Mouse (Mus musculus) intestine, embryonic 16.5 days (tissue): ENCODE measurements around the gene Acbd3. TPM values are rescaled to one million over a fixed set of nuclear protein-coding genes. Genes with fewer than 3 reads are reported as not detected.

Source experiments
- ATAC-seq: fragments of 200-750 bp; cut with Nextera tagmentation; 2 replicates; pipeline ENCODE4 v1.8.0; 2017; ENCODE audit warnings: moderate TSS enrichment, moderate library complexity
- H3K27ac ChIP-seq: fragments of 300-500 bp; sonication (generic); 2 replicates; pipeline ENCODE4 v1.5.1; 2014; ENCODE audit warnings: mild to moderate bottlenecking, low read length
- H3K27me3 ChIP-seq: fragments of 300-500 bp; sonication (generic); replicated peaks from 2 replicates; pipeline ENCODE4 v1.6.1; 2014; ENCODE audit warnings: low read length, control low read depth, mixed read lengths; ENCODE audit not compliant: control insufficient read depth, insufficient read depth
- H3K36me3 ChIP-seq: fragments of 300-500 bp; sonication (generic); 2 replicates; pipeline ENCODE4 v1.6.1; 2014; ENCODE audit warnings: low read length, control low read depth; ENCODE audit not compliant: control insufficient read depth, insufficient read depth
- H3K4me1 ChIP-seq: fragments of 300-500 bp; sonication (generic); 2 replicates; pipeline ENCODE4 v1.6.1; 2014; ENCODE audit warnings: low read length, control low read depth, mixed read lengths; ENCODE audit not compliant: control insufficient read depth, insufficient read depth
- H3K4me2 ChIP-seq: fragments of 300-500 bp; sonication (generic); 2 replicates; pipeline ENCODE4 v1.6.1; 2014; ENCODE audit warnings: low read depth, low read length, control low read depth
- H3K4me3 ChIP-seq: fragments of 300-500 bp; sonication (generic); 2 replicates; pipeline ENCODE4 v1.5.1; 2014; ENCODE audit warnings: mild to moderate bottlenecking, low read length
- H3K9ac ChIP-seq: fragments of 300-500 bp; sonication (generic); 2 replicates; pipeline ENCODE4 v1.6.1; 2014; ENCODE audit warnings: low read depth, low read length
- H3K9me3 ChIP-seq: fragments of 300-500 bp; sonication (generic); 2 replicates; pipeline ENCODE4 v1.6.1; 2016; ENCODE audit warnings: low read length, control low read depth; ENCODE audit not compliant: control insufficient read depth
- WGBS: fragments of 180-500 bp; shearing (Covaris S2); extraction: QIAGEN DNeasy Blood & Tissue Kit; methylation state at CpG from one replicate; pipeline ENCODE4 v1.1.7; 2014; 5-methylcytosine and 5-hydroxymethylcytosine counted together
- polyA plus RNA-seq: library from polyadenylated mRNA; unstranded; fragments of >200 nt; fragmentation: Nextera tagmentation; extraction: Ambion mirVana; gene quantifications from 2 replicates; pipeline ENCODE4 v1.2.1, GENCODE M21; 2015

Acbd3 gene
- polyA plus RNA-seq, 1 experiment from 2014 or later = 17.1 TPM

GRCm38 (mm10) chr1:180767541-180768333 lies 41.9 kb downstream of the Acbd3 start:
- peak; percentile 44 for ATAC-seq
- H3K27me3 ChIP-seq = no peaks in the 10 kb centered on the region; the same call in 1 of the 2 replicates
- H3K9me3 ChIP-seq = no peaks in the 10 kb centered on the region
- no peaks in the 10 kb centered on the region for H3K36me3 ChIP-seq
- H3K9ac ChIP-seq = peak overlapping the region; percentile 77
- peak overlapping the region; percentile 58 for H3K4me3 ChIP-seq
- H3K4me2 ChIP-seq = peak overlapping the region; percentile 85
- peaks cover 18% of the 10 kb centered on the region for H3K4me1 ChIP-seq
- H3K27ac ChIP-seq = peak overlapping the region; percentile 67
- WGBS = 15% methylated on average over 10 of the region's 10 CpGs

DNA sequence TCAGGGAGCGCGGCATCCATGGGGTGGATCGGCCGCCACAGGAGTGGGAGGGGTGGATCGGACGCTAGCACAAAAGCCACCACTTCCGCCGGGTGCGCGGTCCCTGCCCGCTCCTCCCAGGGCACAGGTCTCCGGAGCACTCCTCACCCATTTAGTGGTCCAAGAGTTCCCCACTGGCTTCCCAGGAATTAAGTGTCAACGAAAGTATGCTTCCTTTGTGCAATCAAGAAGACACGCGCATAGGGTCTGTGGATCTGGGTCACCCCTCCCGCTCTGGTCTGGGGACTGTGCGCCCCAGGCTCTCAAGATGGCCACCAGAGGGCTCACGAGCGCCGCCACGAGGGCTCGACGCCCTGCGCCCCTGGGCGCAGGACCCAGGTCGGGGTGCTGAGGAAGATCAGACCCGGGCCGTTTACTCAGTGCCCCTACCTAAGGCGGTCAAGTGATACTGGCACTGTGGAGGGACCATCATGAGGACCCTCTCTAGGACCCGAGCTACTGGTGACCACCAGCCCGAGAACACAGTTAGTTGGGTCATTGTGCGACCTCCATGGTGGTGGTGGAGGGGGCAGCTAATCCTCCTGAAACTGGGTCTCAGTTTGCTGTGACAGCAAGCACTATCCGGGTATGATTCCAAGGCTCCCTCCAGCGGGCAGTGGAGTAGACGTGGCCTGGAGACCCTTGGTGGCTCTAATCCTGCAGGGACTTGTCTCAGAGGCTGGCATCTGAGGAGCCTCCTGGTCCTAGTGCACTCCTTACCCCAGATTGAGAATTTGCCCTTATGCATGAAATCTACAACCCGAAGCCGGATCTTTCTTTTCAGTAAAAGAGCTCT lies 42.7 kb downstream of the Acbd3 start:
- Histone ChIP-seq H3K4me2 (peak overlapping the region; percentile 85), H3K9me3 (no peaks in the 10 kb centered on the region), H3K27ac (peak overlapping the region; percentile 67), H3K36me3 (no peaks in the 10 kb centered on the region), H3K27me3 (no peaks in the 10 kb centered on the region; the same call in 1 of the 2 replicates), H3K9ac (peak overlapping the region; percentile 77), H3K4me3 (peak overlapping the region; percentile 58), H3K4me1 (peaks cover 11% of the 10 kb centered on the region)
- WGBS = 4% methylated on average over 37 of the region's 37 CpGs
- peak; percentile 92 for ATAC-seq

GRCm38 (mm10) chr1:180771306-180771705 lies 45.5 kb downstream of the Acbd3 start:
- no peaks in the 10 kb centered on the region for H3K36me3 ChIP-seq
- H3K27ac ChIP-seq = no peak overlapping the region
- H3K9me3 ChIP-seq = no peaks in the 10 kb centered on the region; the same call in 1 of the 2 replicates
- no peak overlapping the region for H3K9ac ChIP-seq
- H3K4me3 ChIP-seq = no peak overlapping the region
- WGBS = 79% methylated on average over 5 of the region's 5 CpGs
- peaks cover 20% of the 10 kb centered on the region for H3K4me1 ChIP-seq
- H3K27me3 ChIP-seq = no peaks in the 10 kb centered on the region
- H3K4me2 ChIP-seq = no peak overlapping the region
- no peak for ATAC-seq

- H3K4me2 ChIP-seq = no peak overlapping the region
- H3K27ac ChIP-seq = no peak overlapping the region
- peaks cover 24% of the 10 kb centered on the region for H3K4me1 ChIP-seq
- no peak overlapping the region for H3K9ac ChIP-seq
- no peaks in the 10 kb centered on the region for H3K36me3 ChIP-seq
- no peak overlapping the region for H3K4me3 ChIP-seq
- no peaks in the 10 kb centered on the region; the same call in 1 of the 2 replicates for H3K9me3 ChIP-seq
- WGBS = 67% methylated on average over 4 of the region's 4 CpGs
- ATAC-seq = no peak
- no peaks in the 10 kb centered on the region for H3K27me3 ChIP-seq
Observed at GRCm38 (mm10) chr1:180771722-180772121, 45.9 kb downstream of the Acbd3 start.

DNA sequence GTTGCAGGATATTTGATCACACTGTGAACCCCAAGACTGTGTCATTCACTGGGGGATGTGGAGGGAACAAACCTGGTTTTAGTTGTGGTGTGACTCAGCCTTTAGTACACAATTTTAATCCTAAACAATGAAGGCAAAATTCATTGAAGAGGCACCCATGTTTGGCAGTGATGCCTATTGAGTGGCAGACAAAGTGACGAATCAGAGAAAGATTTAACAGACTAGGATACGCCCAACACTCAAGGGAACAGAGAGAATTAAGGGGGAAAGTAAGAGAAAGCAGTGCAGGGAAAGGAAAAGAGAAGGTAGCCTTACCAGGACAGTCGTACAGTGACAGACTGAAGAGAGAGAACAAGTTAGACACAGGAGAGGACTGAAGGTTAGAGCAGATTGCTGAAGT lies 46.4 kb downstream of the Acbd3 start:
- Histone ChIP-seq H3K4me3 (no peak overlapping the region), H3K4me2 (no peak overlapping the region), H3K27ac (no peak overlapping the region), H3K27me3 (no peaks in the 10 kb centered on the region), H3K4me1 (peaks cover 22% of the 10 kb centered on the region), H3K9ac (no peak overlapping the region), H3K36me3 (no peaks in the 10 kb centered on the region), H3K9me3 (no peaks in the 10 kb centered on the region; the same call in 1 of the 2 replicates)
- no peak for ATAC-seq
- WGBS = 92% methylated on average over 3 of the region's 3 CpGs

DNA sequence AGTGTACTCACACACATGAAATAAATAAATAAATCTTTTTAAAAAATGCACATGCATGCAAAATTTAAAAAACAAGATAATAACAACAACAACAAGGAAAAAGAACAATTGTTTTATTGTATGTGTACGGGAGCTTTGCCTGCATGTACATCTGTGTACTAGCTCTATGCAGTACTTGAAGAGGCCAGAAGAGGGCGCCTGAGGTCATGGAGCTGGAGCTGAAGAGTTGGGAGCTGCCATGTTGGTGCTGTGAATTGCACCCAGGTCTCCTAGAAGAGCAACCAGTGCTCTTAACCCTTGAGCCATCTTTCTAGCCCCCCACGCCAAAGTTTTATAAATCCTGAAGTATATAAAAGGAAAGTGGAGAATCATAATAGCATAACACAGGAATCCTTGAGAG lies 48.8 kb downstream of the Acbd3 start:
- WGBS = 59% methylated on average over 3 of the region's 3 CpGs
- no peaks in the 10 kb centered on the region for H3K36me3 ChIP-seq
- no peak overlapping the region for H3K4me2 ChIP-seq
- ATAC-seq = no peak
- H3K27me3 ChIP-seq = no peaks in the 10 kb centered on the region
- no peak overlapping the region for H3K4me3 ChIP-seq
- H3K4me1 ChIP-seq = peaks cover 16% of the 10 kb centered on the region
- H3K27ac ChIP-seq = no peak overlapping the region
- H3K9me3 ChIP-seq = no peaks in the 10 kb centered on the region; the same call in 1 of the 2 replicates
- H3K9ac ChIP-seq = no peak overlapping the region

- H3K9me3 ChIP-seq = no peaks in the 10 kb centered on the region; the same call in 1 of the 2 replicates
- no peak overlapping the region for H3K9ac ChIP-seq
- no peak overlapping the region for H3K4me2 ChIP-seq
- H3K36me3 ChIP-seq = no peaks in the 10 kb centered on the region
- 71% methylated on average over 10 of the region's 10 CpGs for WGBS
- H3K27me3 ChIP-seq = no peaks in the 10 kb centered on the region
- no peak for ATAC-seq
- no peak overlapping the region for H3K4me3 ChIP-seq
- H3K27ac ChIP-seq = no peak overlapping the region
- H3K4me1 ChIP-seq = peaks cover 16% of the 10 kb centered on the region
Observed at GRCm38 (mm10) chr1:180775317-180775716, 49.5 kb downstream of the Acbd3 start.

DNA sequence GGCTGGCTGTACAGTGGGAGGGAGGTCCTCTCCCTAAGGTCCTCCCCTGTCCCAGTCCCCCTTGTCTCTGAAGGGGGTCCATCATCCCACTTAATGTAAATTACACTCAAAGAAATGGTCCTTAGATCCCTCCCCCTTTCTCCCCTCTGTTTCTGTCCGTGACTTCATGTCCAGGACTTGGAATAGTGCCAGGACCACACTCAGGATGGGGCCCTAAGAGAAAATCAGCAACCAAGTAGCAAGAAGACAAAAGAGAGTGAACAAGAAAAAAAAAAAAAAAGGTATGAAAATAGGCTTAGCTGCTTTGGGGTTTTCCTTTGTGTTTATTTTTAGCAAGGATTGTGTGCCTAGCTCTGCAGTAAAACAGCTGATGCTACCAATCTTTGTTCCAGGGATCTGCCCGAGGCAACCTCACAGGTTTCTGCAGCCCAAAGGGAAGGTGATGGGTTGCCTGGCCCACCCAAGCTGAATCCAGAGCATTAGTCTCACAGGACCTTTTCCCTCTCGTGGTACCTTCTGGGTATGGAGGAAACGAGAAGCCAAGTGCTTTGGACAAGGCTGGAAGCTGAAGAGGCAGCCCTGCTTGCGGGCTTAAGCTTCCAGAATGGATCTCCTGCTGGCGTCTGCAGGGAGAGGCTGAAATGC lies 50.1 kb downstream of the Acbd3 start:
- 57% methylated on average over 6 of the region's 6 CpGs for WGBS
- Histone ChIP-seq H3K4me2 (no peak overlapping the region), H3K36me3 (no peaks in the 10 kb centered on the region), H3K4me1 (peaks cover 17% of the 10 kb centered on the region), H3K27me3 (no peaks in the 10 kb centered on the region), H3K9ac (0 out of 2 replicates have a peak overlapping the region, but pooled peaks have one; percentile 37), H3K4me3 (no peak overlapping the region), H3K27ac (peak overlapping the region; percentile 51; the same call in 1 of the 2 replicates), H3K9me3 (no peaks in the 10 kb centered on the region; the same call in 1 of the 2 replicates)
- no peak for ATAC-seq

GRCm38 (mm10) chr1:180776494-180776893 lies 50.7 kb downstream of the Acbd3 start:
- 85% methylated on average over 6 of the region's 6 CpGs for WGBS
- no peaks in the 10 kb centered on the region for H3K27me3 ChIP-seq

More at GRCm38 (mm10) chr1:180776494-180776893, 50.7 kb downstream of the Acbd3 start:
- Histone ChIP-seq H3K4me3 (no peak overlapping the region), H3K9ac (0 out of 2 replicates have a peak overlapping the region, but pooled peaks have one; percentile 37), H3K4me1 (peaks cover 22% of the 10 kb centered on the region), H3K4me2 (no peak overlapping the region), H3K36me3 (no peaks in the 10 kb centered on the region), H3K9me3 (no peaks in the 10 kb centered on the region; the same call in 1 of the 2 replicates), H3K27ac (peak overlapping the region; percentile 51; the same call in 1 of the 2 replicates)
- ATAC-seq = no peak
